Mouse (Mus musculus): ENCODE results near the gene Ttll4. TPM values are rescaled to one million over a fixed set of nuclear protein-coding genes. Genes with fewer than 3 reads are reported as not detected.
A peak's percentile ranks its signal among the peaks of the same experiment; 100 is the strongest.

The Ttll4 gene
- total RNA-seq (2012; rRNA removed), result 45.2 and 64.2 TPM in 2 replicates

- Histone ChIP-seq H3K9me3 (ENCODE audit: control insufficient read depth, insufficient read depth, low read depth, low read length) (peaks cover 7% of the 10 kb centered on the region; the same call in 1 of the 2 replicates), H3K4me3 (ENCODE audit: insufficient read depth in 1 of 2, low read depth in 1 of 2, low read length in 2 of 2, poor library complexity in 1 of 2, severe bottlenecking in 1 of 2) (peak within 1 kb of the TSS; percentile 82 to 84), H3K4me1 (ENCODE audit: control insufficient read depth in 2 of 2, insufficient read depth in 2 of 2, low read length in 2 of 2, poor library complexity in 1 of 2) (peaks cover 0 to 2% of the 10 kb centered on the region in 2 experiments; a peak in 1 of 4 replicates), H3K9ac (ENCODE audit: insufficient read depth, low read depth, low read length, poor library complexity, severe bottlenecking) (peak within 1 kb of the TSS; percentile 84), H3K36me3 (ENCODE audit: control insufficient read depth, insufficient read depth, low read length, poor library complexity, severe bottlenecking) (no peaks in the 10 kb centered on the region; the same call in 1 of the 2 replicates), H3K27ac (ENCODE audit: insufficient read depth, low read depth, low read length, poor library complexity, severe bottlenecking) (peak within 1 kb of the TSS; percentile 80)
- TF ChIP-seq CHD2 (IDR thresholded peaks at IDR 0.05; ENCODE audit: low read depth, low read length) (no peak), HCFC1 (IDR thresholded peaks at IDR 0.05; ENCODE audit: borderline replicate concordance, insufficient read depth, low read length) (peak; percentile 89)
- in situ Hi-C loops (cut with MboI; ENCODE audit: low sequenced_read_pairs in 2 of 2, unreplicated experiment in 2 of 2), result no loop called here
- peak; percentile 86 for DNase-seq (ENCODE audit: low read depth, low spot score)
Measured at GRCm38 (mm10) chr1:74661448-74662195, at the start of gene Ttll4. Ttll4 (plus strand) TSS chr1:74661745.

- Histone ChIP-seq H3K36me3 (ENCODE audit: control insufficient read depth, insufficient read depth, low read length, poor library complexity, severe bottlenecking) (no peaks in the 10 kb centered on the region), H3K9ac (ENCODE audit: insufficient read depth, low read depth, low read length, poor library complexity, severe bottlenecking) (no peak overlapping the region), H3K4me3 (ENCODE audit: insufficient read depth in 1 of 2, low read depth in 1 of 2, low read length in 2 of 2, poor library complexity in 1 of 2, severe bottlenecking in 1 of 2) (no peak overlapping the region), H3K9me3 (ENCODE audit: control insufficient read depth, insufficient read depth, low read depth, low read length) (no peaks in the 10 kb centered on the region), H3K27ac (ENCODE audit: insufficient read depth, low read depth, low read length, poor library complexity, severe bottlenecking) (no peak overlapping the region), H3K4me1 (ENCODE audit: control insufficient read depth in 2 of 2, insufficient read depth in 2 of 2, low read length in 2 of 2, poor library complexity in 1 of 2) (peaks cover 0 to 4% of the 10 kb centered on the region in 2 experiments; a peak in 1 of 4 replicates)
- TF ChIP-seq ZC3H11A (IDR thresholded peaks at IDR 0.05; ENCODE audit: borderline replicate concordance, low read depth, low read length), result no peak
- no peak for TF ChIP-seq MAFK (IDR thresholded peaks at IDR 0.05; ENCODE audit: insufficient read depth, low read depth, low read length)
- no peak for TF ChIP-seq ZNF384 (IDR thresholded peaks at IDR 0.05; ENCODE audit: low read depth, low read length)
- TF ChIP-seq CHD2 (IDR thresholded peaks at IDR 0.05; ENCODE audit: low read depth, low read length), result no peak
- TF ChIP-seq HCFC1 (IDR thresholded peaks at IDR 0.05; ENCODE audit: borderline replicate concordance, insufficient read depth, low read length), result no peak
- in situ Hi-C loops (cut with MboI; ENCODE audit: low sequenced_read_pairs in 2 of 2, unreplicated experiment in 2 of 2), result no loop called here
- no peak for DNase-seq (ENCODE audit: low read depth, low spot score)
Measured at GRCm38 (mm10) chr1:74624183-74624582, 37.4 kb upstream of the Ttll4 start.

DNA sequence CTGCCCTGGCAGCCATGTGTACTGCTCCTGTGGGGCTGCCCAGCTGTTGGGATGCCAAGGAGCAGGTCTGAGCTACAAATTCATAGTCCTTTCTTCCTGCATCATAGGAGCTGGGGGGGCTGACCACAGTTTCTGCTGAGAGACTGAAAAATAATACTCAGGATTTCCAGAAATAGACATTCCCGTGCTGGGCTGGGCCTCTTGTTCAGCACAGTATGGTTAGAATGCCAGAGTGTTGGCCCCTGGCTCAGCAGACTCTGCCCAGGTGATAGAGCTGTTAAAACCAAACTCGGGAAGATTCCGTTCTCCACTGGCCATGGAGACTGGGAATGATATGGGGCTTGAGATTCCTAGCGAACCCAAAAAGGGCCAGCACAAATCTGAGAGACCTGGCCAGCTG lies 35.5 kb upstream of the Ttll4 start:
- DNase-seq (ENCODE audit: low read depth, low spot score), result no peak
- no peak for TF ChIP-seq CHD2 (IDR thresholded peaks at IDR 0.05; ENCODE audit: low read depth, low read length)
- no peak for TF ChIP-seq MAFK (IDR thresholded peaks at IDR 0.05; ENCODE audit: insufficient read depth, low read depth, low read length)
- TF ChIP-seq ZC3H11A (IDR thresholded peaks at IDR 0.05; ENCODE audit: borderline replicate concordance, low read depth, low read length), result no peak
- TF ChIP-seq HCFC1 (IDR thresholded peaks at IDR 0.05; ENCODE audit: borderline replicate concordance, insufficient read depth, low read length), result no peak
- no peak for TF ChIP-seq ZNF384 (IDR thresholded peaks at IDR 0.05; ENCODE audit: low read depth, low read length)
- Histone ChIP-seq H3K27ac (ENCODE audit: insufficient read depth, low read depth, low read length, poor library complexity, severe bottlenecking) (no peak overlapping the region), H3K4me3 (ENCODE audit: insufficient read depth in 1 of 2, low read depth in 1 of 2, low read length in 2 of 2, poor library complexity in 1 of 2, severe bottlenecking in 1 of 2) (no peak overlapping the region), H3K9ac (ENCODE audit: insufficient read depth, low read depth, low read length, poor library complexity, severe bottlenecking) (no peak overlapping the region), H3K4me1 (ENCODE audit: control insufficient read depth in 2 of 2, insufficient read depth in 2 of 2, low read length in 2 of 2, poor library complexity in 1 of 2) (peaks cover 0 to 4% of the 10 kb centered on the region in 2 experiments; a peak in 1 of 4 replicates), H3K36me3 (ENCODE audit: control insufficient read depth, insufficient read depth, low read length, poor library complexity, severe bottlenecking) (no peaks in the 10 kb centered on the region), H3K9me3 (ENCODE audit: control insufficient read depth, insufficient read depth, low read depth, low read length) (no peaks in the 10 kb centered on the region)
- in situ Hi-C loops (cut with MboI; ENCODE audit: low sequenced_read_pairs in 2 of 2, unreplicated experiment in 2 of 2), result no loop called here

DNA sequence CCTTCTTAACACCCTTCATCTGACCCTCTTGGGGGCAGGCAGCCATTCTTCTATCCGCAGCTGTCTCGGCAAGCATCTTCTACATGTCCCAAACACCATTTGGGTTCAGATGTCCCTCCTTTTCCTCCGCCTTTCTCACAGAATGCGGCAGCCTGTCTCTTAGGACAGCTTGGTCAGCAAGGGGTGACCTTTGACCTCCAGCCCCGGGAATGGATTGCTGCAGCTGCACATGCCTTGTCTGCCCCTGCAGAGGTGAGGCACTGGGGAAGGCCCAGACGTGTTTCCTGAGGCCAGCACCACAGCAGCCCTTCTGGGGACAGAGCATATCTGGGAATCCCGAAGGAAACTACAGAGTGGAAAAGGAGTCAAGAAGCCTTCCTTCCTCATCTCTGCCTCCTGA lies 33.5 kb upstream of the Ttll4 start:
- Histone ChIP-seq H3K9me3 (ENCODE audit: control insufficient read depth, insufficient read depth, low read depth, low read length) (no peaks in the 10 kb centered on the region), H3K9ac (ENCODE audit: insufficient read depth, low read depth, low read length, poor library complexity, severe bottlenecking) (no peak overlapping the region; the same call in 1 of the 2 replicates), H3K4me3 (ENCODE audit: insufficient read depth in 1 of 2, low read depth in 1 of 2, low read length in 2 of 2, poor library complexity in 1 of 2, severe bottlenecking in 1 of 2) (no peak overlapping the region; a peak in 1 of 4 replicates), H3K27ac (ENCODE audit: insufficient read depth, low read depth, low read length, poor library complexity, severe bottlenecking) (no peak overlapping the region), H3K36me3 (ENCODE audit: control insufficient read depth, insufficient read depth, low read length, poor library complexity, severe bottlenecking) (no peaks in the 10 kb centered on the region), H3K4me1 (ENCODE audit: control insufficient read depth in 2 of 2, insufficient read depth in 2 of 2, low read length in 2 of 2, poor library complexity in 1 of 2) (peaks cover 0 to 4% of the 10 kb centered on the region in 2 experiments; a peak in 1 of 4 replicates)
- DNase-seq (ENCODE audit: low read depth, low spot score), result no peak
- TF ChIP-seq CHD2 (IDR thresholded peaks at IDR 0.05; ENCODE audit: low read depth, low read length), result no peak
- TF ChIP-seq ZNF384 (IDR thresholded peaks at IDR 0.05; ENCODE audit: low read depth, low read length), result no peak
- TF ChIP-seq HCFC1 (IDR thresholded peaks at IDR 0.05; ENCODE audit: borderline replicate concordance, insufficient read depth, low read length), result no peak
- TF ChIP-seq MAFK (IDR thresholded peaks at IDR 0.05; ENCODE audit: insufficient read depth, low read depth, low read length), result no peak
- no peak for TF ChIP-seq ZC3H11A (IDR thresholded peaks at IDR 0.05; ENCODE audit: borderline replicate concordance, low read depth, low read length)
- in situ Hi-C loops (cut with MboI; ENCODE audit: low sequenced_read_pairs in 2 of 2, unreplicated experiment in 2 of 2), result no loop called here

Measured in ES-E14 (cell line).